Mouse (Mus musculus): ENCODE measurements around the gene Gm9970. TPM values are rescaled to one million over a fixed set of nuclear protein-coding genes. Genes with fewer than 3 reads are reported as not detected.
A peak's percentile ranks its signal among the peaks of the same experiment; 100 is the strongest.

Gm9970 gene
- polyA plus RNA-seq, 2 experiments: not detected

- Histone ChIP-seq H3K4me2 (replicated peaks; ENCODE audit: low read depth, low read length, severe bottlenecking) (peak within 1 kb of the TSS; percentile 48), H3K4me3 (replicated peaks; ENCODE audit: low read length) (peak within 1 kb of the TSS; percentile 33), H3K27ac (replicated peaks; ENCODE audit: low read depth, low read length) (peak within 1 kb of the TSS; percentile 61), H3K4me1 (ENCODE audit: control insufficient read depth, insufficient read depth, low read length) (peaks cover 23% of the 10 kb centered on the region), H3K9me3 (ENCODE audit: control insufficient read depth, low read length) (no peaks in the 10 kb centered on the region), H3K36me3 (ENCODE audit: control insufficient read depth, insufficient read depth, low read length) (peaks cover 83% of the 10 kb centered on the region), H3K9ac (ENCODE audit: low read depth, low read length, severe bottlenecking) (peak within 1 kb of the TSS; percentile 45), H3K27me3 (ENCODE audit: control insufficient read depth, insufficient read depth, low read length) (no peaks in the 10 kb centered on the region)
- WGBS: 6% methylated on average over 41 of the region's 47 CpGs
- TF ChIP-seq POLR2A (IDR thresholded peaks at IDR 0.05; ENCODE audit: borderline replicate concordance, extremely low read depth, insufficient read depth, insufficient read length): no peak
- peak; percentile 41; the same call in 1 of the 2 replicates for ATAC-seq (ENCODE audit: low FRiP score, low read depth)
- DNase-seq (ENCODE audit: low spot score): no peak
These were observed 10.6 kb upstream of the Gm9970 start, which contains the start of gene Krtcap3 for GRCm38 (mm10) chr5:31251541-31252101. TSS of gene Krtcap3 (plus strand) at chr5:31251691.

DNA sequence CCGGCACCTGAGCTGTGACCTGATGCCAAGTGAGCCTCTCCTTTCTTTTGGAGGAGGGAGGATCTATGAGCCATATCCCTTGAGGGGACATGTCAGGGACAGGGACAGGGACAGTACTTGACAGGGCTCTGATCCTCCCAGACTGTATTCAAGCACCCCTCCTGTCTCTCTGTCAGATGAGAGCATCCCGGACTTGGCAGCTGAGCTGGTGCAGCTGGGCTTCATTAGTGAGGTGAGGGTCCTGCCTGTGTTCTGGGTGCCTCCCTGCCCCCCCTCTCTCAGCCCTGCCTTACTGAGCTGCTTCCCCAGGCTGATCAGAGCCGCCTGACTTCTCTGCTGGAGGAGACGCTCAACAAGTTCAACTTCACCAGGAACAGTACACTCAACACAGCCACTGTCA lies 9.7 kb upstream of the Gm9970 start:
- Histone ChIP-seq H3K27ac (replicated peaks; ENCODE audit: low read depth, low read length) (no peak overlapping the region; the same call in 1 of the 2 replicates), H3K4me2 (replicated peaks; ENCODE audit: low read depth, low read length, severe bottlenecking) (peak overlapping the region; percentile 48; the same call in 1 of the 2 replicates), H3K4me1 (ENCODE audit: control insufficient read depth, insufficient read depth, low read length) (peaks cover 23% of the 10 kb centered on the region), H3K36me3 (ENCODE audit: control insufficient read depth, insufficient read depth, low read length) (peaks cover 87% of the 10 kb centered on the region), H3K27me3 (ENCODE audit: control insufficient read depth, insufficient read depth, low read length) (no peaks in the 10 kb centered on the region), H3K9me3 (ENCODE audit: control insufficient read depth, low read length) (no peaks in the 10 kb centered on the region), H3K9ac (ENCODE audit: low read depth, low read length, severe bottlenecking) (no peak overlapping the region), H3K4me3 (replicated peaks; ENCODE audit: low read length) (no peak overlapping the region)
- WGBS: 30% methylated on average over 4 of the region's 4 CpGs
- no peak for TF ChIP-seq POLR2A (IDR thresholded peaks at IDR 0.05; ENCODE audit: borderline replicate concordance, extremely low read depth, insufficient read depth, insufficient read length)
- DNase-seq (ENCODE audit: low spot score): no peak
- ATAC-seq (ENCODE audit: low FRiP score, low read depth): peak; percentile 41; the same call in 1 of the 2 replicates

GRCm38 (mm10) chr5:31242191-31242590 lies 1.2 kb upstream of the Gm9970 start:
- DNase-seq (ENCODE audit: low spot score) (no peak), ATAC-seq (ENCODE audit: low FRiP score, low read depth) (no peak)
- H3K4me2 ChIP-seq (replicated peaks; ENCODE audit: low read depth, low read length, severe bottlenecking): peak overlapping the region; percentile 77
- H3K4me1 ChIP-seq (ENCODE audit: control insufficient read depth, insufficient read depth, low read length): peaks cover 5% of the 10 kb centered on the region
- H3K4me3 ChIP-seq (replicated peaks; ENCODE audit: low read length): peak overlapping the region; percentile 99
- H3K27ac ChIP-seq (replicated peaks; ENCODE audit: low read depth, low read length): no peak overlapping the region
- H3K9me3 ChIP-seq (ENCODE audit: control insufficient read depth, low read length): no peaks in the 10 kb centered on the region
- TF ChIP-seq POLR2A (IDR thresholded peaks at IDR 0.05; ENCODE audit: borderline replicate concordance, extremely low read depth, insufficient read depth, insufficient read length): no peak
- peaks cover 37% of the 10 kb centered on the region for H3K36me3 ChIP-seq (ENCODE audit: control insufficient read depth, insufficient read depth, low read length)
- peak overlapping the region; percentile 96 for H3K9ac ChIP-seq (ENCODE audit: low read depth, low read length, severe bottlenecking)
- H3K27me3 ChIP-seq (ENCODE audit: control insufficient read depth, insufficient read depth, low read length): no peaks in the 10 kb centered on the region
- 27% methylated on average over 10 of the region's 10 CpGs for WGBS

DNA sequence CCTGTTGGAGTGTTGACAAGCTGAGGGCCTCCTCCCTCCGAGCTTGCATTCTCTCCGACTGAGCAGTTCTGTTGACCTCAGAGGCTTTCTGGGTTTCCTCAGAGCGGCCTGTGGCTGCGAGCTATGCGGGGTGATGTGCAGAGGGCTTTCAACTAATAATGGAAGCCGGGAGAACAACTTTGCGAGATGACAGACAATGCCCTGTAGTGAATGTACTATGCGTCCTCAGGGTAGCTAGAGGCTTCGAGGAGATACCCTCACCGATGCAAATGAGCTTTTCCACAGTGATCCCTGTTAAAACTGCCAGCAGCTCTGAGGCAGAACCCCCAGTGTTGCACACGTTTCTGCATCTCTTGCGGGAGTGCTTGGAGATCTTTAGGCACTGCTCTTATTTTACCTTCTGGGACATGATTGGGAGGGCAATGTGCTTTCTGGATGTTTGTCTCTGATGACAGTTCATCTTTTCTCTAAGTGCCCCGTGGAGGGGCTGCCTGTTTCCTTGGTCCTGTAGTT lies 546 bp upstream of the Gm9970 start:
- peaks cover 5% of the 10 kb centered on the region for H3K4me1 ChIP-seq (ENCODE audit: control insufficient read depth, insufficient read depth, low read length)
- ATAC-seq (ENCODE audit: low FRiP score, low read depth): peak; percentile 13

DNA sequence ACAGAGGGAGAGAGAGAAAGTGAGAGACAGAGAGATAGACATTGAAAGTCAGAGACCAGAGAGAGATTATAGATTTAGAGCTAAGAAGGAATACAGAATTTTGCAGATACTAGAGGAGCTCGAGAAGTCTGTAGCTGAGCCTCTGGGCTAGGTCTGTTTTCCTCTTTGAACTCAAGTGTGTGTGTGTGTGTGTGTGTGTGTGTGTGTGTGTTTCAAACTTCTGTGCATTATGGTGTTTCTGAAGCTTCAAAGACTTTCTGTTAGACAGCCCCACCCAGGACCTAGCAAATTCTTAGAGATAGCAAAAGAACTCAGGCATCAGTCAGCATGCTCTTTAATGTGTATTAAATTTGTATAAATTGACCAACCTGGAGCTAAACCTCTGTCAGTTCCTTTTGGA lies 14.4 kb downstream of the Gm9970 start:
- Histone ChIP-seq H3K27me3 (ENCODE audit: control insufficient read depth, insufficient read depth, low read length) (no peaks in the 10 kb centered on the region), H3K4me3 (replicated peaks; ENCODE audit: low read length) (no peak overlapping the region), H3K4me2 (replicated peaks; ENCODE audit: low read depth, low read length, severe bottlenecking) (no peak overlapping the region), H3K36me3 (ENCODE audit: control insufficient read depth, insufficient read depth, low read length) (no peaks in the 10 kb centered on the region), H3K9me3 (ENCODE audit: control insufficient read depth, low read length) (no peaks in the 10 kb centered on the region), H3K27ac (replicated peaks; ENCODE audit: low read depth, low read length) (no peak overlapping the region), H3K9ac (ENCODE audit: low read depth, low read length, severe bottlenecking) (no peak overlapping the region), H3K4me1 (ENCODE audit: control insufficient read depth, insufficient read depth, low read length) (no peaks in the 10 kb centered on the region)
- WGBS: 67% methylated on average over 1 of the region's 1 CpGs
- no peak for DNase-seq (ENCODE audit: low spot score)
- no peak for TF ChIP-seq POLR2A (IDR thresholded peaks at IDR 0.05; ENCODE audit: borderline replicate concordance, extremely low read depth, insufficient read depth, insufficient read length)
- no peak for ATAC-seq (ENCODE audit: low FRiP score, low read depth)

More for the DNA sequence above, 546 bp upstream of the Gm9970 start:
- Histone ChIP-seq H3K27me3 (ENCODE audit: control insufficient read depth, insufficient read depth, low read length) (no peaks in the 10 kb centered on the region), H3K36me3 (ENCODE audit: control insufficient read depth, insufficient read depth, low read length) (peaks cover 31% of the 10 kb centered on the region), H3K4me2 (replicated peaks; ENCODE audit: low read depth, low read length, severe bottlenecking) (peak overlapping the region; percentile 77), H3K9ac (ENCODE audit: low read depth, low read length, severe bottlenecking) (peak overlapping the region; percentile 96), H3K9me3 (ENCODE audit: control insufficient read depth, low read length) (no peaks in the 10 kb centered on the region), H3K27ac (replicated peaks; ENCODE audit: low read depth, low read length) (peak overlapping the region; percentile 97), H3K4me3 (replicated peaks; ENCODE audit: low read length) (peak overlapping the region; percentile 99)
- WGBS: 3% methylated on average over 13 of the region's 13 CpGs
- DNase-seq (ENCODE audit: low spot score): no peak
- TF ChIP-seq POLR2A (IDR thresholded peaks at IDR 0.05; ENCODE audit: borderline replicate concordance, extremely low read depth, insufficient read depth, insufficient read length): no peak
